Mouse (Mus musculus) CH12.LX (cell line): ENCODE data around the gene A430078G23Rik. TPM values are rescaled to one million over a fixed set of nuclear protein-coding genes. Genes with fewer than 3 reads are reported as not detected.

Source experiments
- DNase-seq: peaks from one replicate; pipeline ENCODE4 v3.0.0-alpha.2; 2013; ENCODE audit errors: extremely low read depth
- H3K27ac ChIP-seq: 2 replicates; pipeline ENCODE4 v1.5.1; 2012; ENCODE audit warnings: low read depth, mild to moderate bottlenecking, control low read depth, moderate library complexity; ENCODE audit not compliant: insufficient read depth
- H3K27me3 ChIP-seq: replicated peaks from 2 replicates; pipeline ENCODE3; 2012; ENCODE audit warnings: inconsistent platforms
- H3K36me3 ChIP-seq, 2 experiments: replicated peaks in 1 of 2; 2 replicates each; pipeline versions ENCODE3 to v1.6.1; 2012; ENCODE audit warnings: inconsistent platforms in 1 of 2, low read length in 1 of 2, mild to moderate bottlenecking in 1 of 2, mixed read lengths in 1 of 2, moderate library complexity in 1 of 2; ENCODE audit not compliant: control insufficient read depth in 1 of 2, insufficient read depth in 1 of 2
- H3K4me1 ChIP-seq, 2 experiments: 2 replicates each; pipeline ENCODE4 v1.6.1; 2012; ENCODE audit warnings: inconsistent platforms in 1 of 2, moderate library complexity in 1 of 2; ENCODE audit not compliant: insufficient read depth in 2 of 2, control insufficient read depth in 1 of 2
- H3K4me2 ChIP-seq: 2 replicates; pipeline ENCODE4 v1.6.1; 2012; ENCODE audit warnings: low read depth, mild to moderate bottlenecking, control low read depth; ENCODE audit not compliant: poor library complexity, insufficient read depth, severe bottlenecking
- H3K4me3 ChIP-seq, 3 experiments: fragments of 150-350 bp in 1 of 3; sonication (generic) in 1 of 3; replicated peaks in 1 of 3; 2 replicates each; pipeline versions ENCODE3 to v1.5.1; 2011 to 2012; ENCODE audit warnings: low read depth in 2 of 3, low read length in 2 of 3, mild to moderate bottlenecking in 2 of 3, moderate library complexity in 2 of 3, control low read depth in 1 of 3, improper control_type of control experiment in 1 of 3, inconsistent platforms in 1 of 3, mixed read lengths in 1 of 3; ENCODE audit not compliant: poor library complexity in 1 of 3
- H3K79me2 ChIP-seq: replicated peaks from 2 replicates; pipeline ENCODE4 v1.6.1; 2012; ENCODE audit warnings: mild to moderate bottlenecking, moderate library complexity; ENCODE audit not compliant: control insufficient read depth, poor library complexity, insufficient read depth, severe bottlenecking; ENCODE audit errors: extremely low read depth
- H3K9ac ChIP-seq: 2 replicates; pipeline ENCODE4 v1.6.1; 2012; ENCODE audit warnings: low read depth, mild to moderate bottlenecking, control low read depth, moderate library complexity; ENCODE audit not compliant: insufficient read depth
- H3K9me3 ChIP-seq: replicated peaks from 2 replicates; pipeline ENCODE3; 2012; ENCODE audit warnings: low read length, inconsistent platforms, mixed read lengths
- CHD1 ChIP-seq: IDR thresholded peaks from 2 replicates; pipeline ENCODE4 v1.6.1; 2012; ENCODE audit warnings: low read depth, low read length, improper control_type of control experiment, inconsistent platforms
- CHD2 ChIP-seq: IDR thresholded peaks from 2 replicates; pipeline ENCODE4 v1.6.1; 2011; ENCODE audit warnings: low read length, improper control_type of control experiment
- CTCF ChIP-seq, 2 experiments: IDR thresholded peaks in 1 of 2; conservative IDR thresholded peaks in 1 of 2; 2 replicates each; pipeline ENCODE4 v1.5.1; 2011 to 2012; ENCODE audit warnings: low read depth in 2 of 2, low read length in 2 of 2, improper control_type of control experiment in 1 of 2, inconsistent platforms in 1 of 2, mild to moderate bottlenecking in 1 of 2, moderate library complexity in 1 of 2
- E2F4 ChIP-seq: IDR thresholded peaks from 2 replicates; pipeline ENCODE4 v1.6.1; 2011; ENCODE audit warnings: low read depth, low read length, improper control_type of control experiment; ENCODE audit not compliant: insufficient replicate concordance
- EP300 ChIP-seq: IDR thresholded peaks from 2 replicates; pipeline ENCODE4 v1.6.1; 2011; ENCODE audit warnings: low read length, improper control_type of control experiment
- IRF4 ChIP-seq: IDR thresholded peaks from 2 replicates; pipeline ENCODE4 v1.6.1; 2014; ENCODE audit warnings: low read depth, mild to moderate bottlenecking, inconsistent platforms, low read length, improper control_type of control experiment
- MEF2A ChIP-seq: IDR thresholded peaks from 2 replicates; pipeline ENCODE4 v1.6.1; 2014; ENCODE audit warnings: low read depth, mild to moderate bottlenecking, inconsistent platforms, low read length, improper control_type of control experiment, borderline replicate concordance
- MYC ChIP-seq: IDR thresholded peaks from 2 replicates; pipeline ENCODE4 v1.6.1; 2011; ENCODE audit warnings: low read depth, mild to moderate bottlenecking, improper control_type of control experiment, low read length
- RAD21 ChIP-seq: IDR thresholded peaks from 2 replicates; pipeline ENCODE4 v1.6.1; 2011; ENCODE audit warnings: low read depth, mild to moderate bottlenecking, low read length, improper control_type of control experiment, moderate library complexity
- TBP ChIP-seq: conservative IDR thresholded peaks from 2 replicates; pipeline ENCODE4 v1.6.1; 2011; ENCODE audit warnings: low read depth, low read length, improper control_type of control experiment
- TCF12 ChIP-seq: IDR thresholded peaks from 2 replicates; pipeline ENCODE4 v1.6.1; 2014; ENCODE audit warnings: low read depth, mild to moderate bottlenecking, inconsistent platforms, low read length, improper control_type of control experiment
- ZKSCAN1 ChIP-seq: IDR thresholded peaks from 2 replicates; pipeline ENCODE4 v1.6.1; 2012; ENCODE audit warnings: low read depth, inconsistent platforms, low read length, improper control_type of control experiment, borderline replicate concordance
- ZMIZ1 ChIP-seq: IDR thresholded peaks from 2 replicates; pipeline ENCODE4 v1.6.1; 2012; ENCODE audit warnings: low read depth, mild to moderate bottlenecking, inconsistent platforms, low read length, improper control_type of control experiment
- ZNF384 ChIP-seq: IDR thresholded peaks from 2 replicates; pipeline ENCODE4 v1.6.1; 2012; ENCODE audit warnings: low read depth, low read length, improper control_type of control experiment, inconsistent platforms
- dilution Hi-C: fragments of 300-500 bp; cut with MboI; formaldehyde crosslinking; loops from 2 replicates; pipeline ENCODE4 v1.14.3; 2020; ENCODE audit warnings: low sequenced_read_pairs; ENCODE audit not compliant: extremely low pct_unique_long_range_greater_than_20kb, extremely low pct_ligation_motif_present
- in situ Hi-C: fragments of 300-500 bp; cut with MboI; formaldehyde crosslinking; loops from 3 replicates; pipeline ENCODE4 v1.14.3; 2019; ENCODE audit warnings: low sequenced_read_pairs, low pct_ligation_motif_present, low pct_unique_long_range_greater_than_20kb, mixed read lengths
- polyA plus RNA-seq: library from polyadenylated mRNA; unstranded; fragments of >175 nt; gene quantifications from 2 replicates; pipeline ENCODE4 v1.2.1, GENCODE M21; 2012; ENCODE audit warnings: low read depth; ENCODE audit not compliant: insufficient read length
- total RNA-seq, 2 experiments: library from RNA; depleted of rRNA; stranded (reverse); fragments of 300-350 nt in 1 of 2; fragments of >200 nt in 1 of 2; gene quantifications; 2 replicates each; pipeline ENCODE4 v1.2.3; 2012 to 2014

A430078G23Rik gene
- total and polyA plus RNA-seq, 3 experiments, result not detected

- no peaks in the 10 kb centered on the region for H3K36me3 ChIP-seq
- H3K4me2 ChIP-seq, result no peak overlapping the region
- in situ Hi-C loops (no loop called here), dilution Hi-C loops (no loop called here)
- no peak overlapping the region for H3K9ac ChIP-seq
- no peak overlapping the region for H3K27ac ChIP-seq
- DNase-seq, result no peak
- H3K4me3 ChIP-seq, result no peak overlapping the region
- H3K4me1 ChIP-seq, result peaks cover 0 to 8% of the 10 kb centered on the region in 2 experiments; a peak in 1 of 4 replicates
- no peak for TF ChIP-seq RAD21
- TF ChIP-seq EP300, result 0 out of 2 replicates have a peak, but pooled peaks have one; percentile 14
- no peaks in the 10 kb centered on the region for H3K79me2 ChIP-seq
- no peaks in the 10 kb centered on the region for H3K9me3 ChIP-seq
- no peaks in the 10 kb centered on the region for H3K27me3 ChIP-seq
Measured at GRCm38 (mm10) chr8:3368091-3368490, 14.9 kb downstream of the A430078G23Rik start.

DNA sequence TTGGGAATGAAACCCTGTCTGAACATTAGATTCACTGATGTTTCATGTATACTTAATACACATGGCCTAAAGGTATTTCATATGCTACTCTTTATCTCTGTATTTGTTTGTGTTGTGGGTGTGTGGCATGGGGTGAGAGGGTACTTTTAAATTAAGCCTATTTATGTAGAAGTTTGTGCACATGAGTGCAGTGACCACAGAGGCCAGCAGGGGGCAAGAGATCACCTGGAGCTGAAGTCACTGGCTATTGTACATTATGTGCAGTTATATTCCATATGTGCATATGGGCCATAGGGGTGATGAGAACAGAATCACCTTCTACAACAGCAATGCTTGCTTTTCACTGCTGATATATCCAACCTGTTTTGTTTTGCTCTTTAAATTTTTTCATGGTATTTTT, 22.5 kb downstream of the A430078G23Rik start:
- no peak overlapping the region for H3K9ac ChIP-seq
- H3K79me2 ChIP-seq, result no peaks in the 10 kb centered on the region
- no peak overlapping the region for H3K27ac ChIP-seq
- H3K4me1 ChIP-seq, result no peaks in the 10 kb centered on the region
- in situ Hi-C loops (no loop called here), dilution Hi-C loops (no loop called here)
- no peak overlapping the region for H3K4me3 ChIP-seq
- H3K9me3 ChIP-seq, result peaks cover 2% of the 10 kb centered on the region
- TF ChIP-seq TCF12, result no peak
- peak; percentile 29 to 32; a peak in 2 of 4 replicates for TF ChIP-seq CTCF (conservative IDR thresholded peaks at IDR 0.05 in 1 of 2, IDR thresholded peaks at IDR 0.05 in 1 of 2; ENCODE audit: low read depth in 2 of 2, low read length in 2 of 2)
- no peak for DNase-seq
- H3K36me3 ChIP-seq, result no peaks in the 10 kb centered on the region
- no peaks in the 10 kb centered on the region for H3K27me3 ChIP-seq
- H3K4me2 ChIP-seq, result no peak overlapping the region

DNA sequence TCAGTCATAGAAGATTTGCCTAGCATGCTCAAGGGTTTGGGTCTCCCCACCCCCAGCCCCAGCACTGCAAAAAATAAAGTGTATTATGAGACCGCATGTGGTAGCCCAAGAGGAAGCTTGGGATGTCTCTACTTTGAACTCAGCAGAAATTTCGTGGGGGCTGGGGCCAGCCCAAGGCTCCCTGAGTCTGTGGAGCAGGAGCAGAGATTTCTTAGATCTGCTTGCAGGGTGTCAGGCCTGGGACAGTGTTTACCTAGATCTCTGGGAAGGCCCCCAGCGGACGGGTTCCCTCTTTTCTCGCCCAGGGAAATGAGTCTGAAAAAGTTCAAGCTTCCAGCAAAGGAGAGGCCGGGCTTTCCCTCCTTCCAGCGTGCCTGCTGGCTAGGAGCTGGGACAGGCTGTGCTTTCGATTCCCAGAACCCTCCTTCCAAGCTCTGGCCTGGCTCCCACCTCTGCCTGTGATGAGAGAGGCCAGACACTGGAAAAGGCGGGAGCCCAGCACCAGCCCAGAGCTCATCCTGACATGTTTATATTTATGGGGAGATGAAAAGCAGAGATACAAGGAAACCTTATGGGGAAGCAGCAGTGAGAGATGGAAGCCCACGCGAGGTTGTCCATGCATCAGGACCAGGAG, 23.5 kb downstream of the A430078G23Rik start:
- Histone ChIP-seq H3K27ac (no peak overlapping the region), H3K79me2 (no peaks in the 10 kb centered on the region), H3K27me3 (no peaks in the 10 kb centered on the region), H3K4me3 (no peak overlapping the region), H3K4me2 (no peak overlapping the region)
- no peak for DNase-seq
- in situ Hi-C loops, result no loop called here
- dilution Hi-C loops, result no loop called here
- TF ChIP-seq MEF2A (no peak), CHD2 (no peak), IRF4 (no peak), ZNF384 (no peak), TBP (no peak), CHD1 (no peak), E2F4 (no peak), ZMIZ1 (no peak), ZKSCAN1 (no peak), RAD21 (no peak), MYC (no peak)
- TF ChIP-seq, all 38 proteins: peak for 0
- H3K9ac ChIP-seq, result no peak overlapping the region
- peaks cover 2% of the 10 kb centered on the region for H3K9me3 ChIP-seq
- no peaks in the 10 kb centered on the region for H3K36me3 ChIP-seq
- H3K4me1 ChIP-seq, result no peaks in the 10 kb centered on the region
